Mouse (Mus musculus) megakaryocyte, embryonic 14.5 days (primary cell): Measurements from ENCODE around the gene Etfb.

ENCODE experiments used
- FLI1 ChIP-seq: IDR thresholded peaks from 2 replicates; pipeline ENCODE4 v1.6.1; 2012; ENCODE audit warnings: low read length, inconsistent platforms, mixed read lengths
- GATA1 ChIP-seq: IDR thresholded peaks from 3 replicates; pipeline ENCODE4 v1.6.1; 2012; ENCODE audit warnings: mixed read lengths, low read length, inconsistent platforms, borderline replicate concordance

GRCm38 (mm10) chr7:43481191-43481590 is 37.3 kb downstream of the Etfb start:
- TF ChIP-seq FLI1 = no peak
- no peak for TF ChIP-seq GATA1
